Mouse (Mus musculus) intestine, embryonic 14.5 days (tissue): ENCODE results near the gene Ctsl. TPM values are rescaled to one million over a fixed set of nuclear protein-coding genes. Genes with fewer than 3 reads are reported as not detected.
A peak's percentile ranks its signal among the peaks of the same experiment; 100 is the strongest.

ENCODE experiments used
- ATAC-seq: fragments of 200-750 bp; cut with Nextera tagmentation; replicated peaks from 2 replicates; pipeline ENCODE4 v1.8.0; 2017; ENCODE audit warnings: low read depth, moderate number of reproducible peaks, moderate TSS enrichment, moderate library complexity; ENCODE audit not compliant: low FRiP score, low TSS enrichment
- DNase-seq: peaks from one replicate; pipeline ENCODE4 v3.0.0-alpha.2; 2018; ENCODE audit warnings: low spot score
- H3K27ac ChIP-seq: fragments of 300-500 bp; sonication (generic); 2 replicates; pipeline ENCODE4 v1.5.1; 2014; ENCODE audit warnings: low read depth, mild to moderate bottlenecking, control low read depth
- H3K27me3 ChIP-seq: fragments of 300-500 bp; sonication (generic); replicated peaks from 2 replicates; pipeline ENCODE4 v1.6.1; 2014; ENCODE audit warnings: low read length, control low read depth; ENCODE audit not compliant: control insufficient read depth, insufficient read depth
- H3K36me3 ChIP-seq: fragments of 300-500 bp; sonication (generic); 2 replicates; pipeline ENCODE4 v1.6.1; 2014; ENCODE audit warnings: low read length, control low read depth; ENCODE audit not compliant: control insufficient read depth, insufficient read depth
- H3K4me1 ChIP-seq: fragments of 300-500 bp; sonication (generic); replicated peaks from 2 replicates; pipeline ENCODE4 v1.6.1; 2014; ENCODE audit warnings: low read length, control low read depth, mixed read lengths; ENCODE audit not compliant: control insufficient read depth, insufficient read depth
- H3K4me2 ChIP-seq: fragments of 300-500 bp; sonication (generic); 2 replicates; pipeline ENCODE4 v1.6.1; 2014; ENCODE audit warnings: low read length
- H3K4me3 ChIP-seq: fragments of 300-500 bp; sonication (generic); 2 replicates; pipeline ENCODE4 v1.5.1; 2014; ENCODE audit warnings: low read depth, low read length, control low read depth, mixed read lengths
- H3K9ac ChIP-seq: fragments of 300-500 bp; sonication (generic); 2 replicates; pipeline ENCODE4 v1.6.1; 2014; ENCODE audit warnings: mild to moderate bottlenecking, low read length
- H3K9me3 ChIP-seq: fragments of 300-500 bp; sonication (generic); 2 replicates; pipeline ENCODE4 v1.6.1; 2016; ENCODE audit warnings: low read length, control low read depth; ENCODE audit not compliant: control insufficient read depth
- WGBS: fragments of 180-500 bp; shearing (Covaris S2); extraction: QIAGEN DNeasy Blood & Tissue Kit; methylation state at CpG from one replicate; pipeline ENCODE4 v1.1.7; 2014; 5-methylcytosine and 5-hydroxymethylcytosine counted together
- polyA plus RNA-seq: library from polyadenylated mRNA; unstranded; fragments of >200 nt; fragmentation: Nextera tagmentation; extraction: Ambion mirVana; gene quantifications from 2 replicates; pipeline ENCODE4 v1.2.1, GENCODE M21; 2014

Gene Ctsl
- polyA plus RNA-seq, 1 experiment from 2014 or later: 167 TPM

- H3K27ac ChIP-seq: no peak overlapping the region
- H3K36me3 ChIP-seq: no peaks in the 10 kb centered on the region
- peak overlapping the region; percentile 51 for H3K9ac ChIP-seq
- H3K4me3 ChIP-seq: peak overlapping the region; percentile 38
- WGBS: 3% methylated on average over 9 of the region's 9 CpGs
- H3K4me1 ChIP-seq: no peaks in the 10 kb centered on the region
- ATAC-seq (peak; percentile 91), DNase-seq (peak; percentile 74)
- H3K9me3 ChIP-seq: no peaks in the 10 kb centered on the region
- H3K4me2 ChIP-seq: peak overlapping the region; percentile 73
- H3K27me3 ChIP-seq: no peaks in the 10 kb centered on the region
Observed at GRCm38 (mm10) chr13:64344082-64344501, 26.6 kb downstream of the Ctsl start.

GRCm38 (mm10) chr13:64343598-64343997 lies 27.1 kb downstream of the Ctsl start:
- WGBS: 16% methylated on average over 10 of the region's 10 CpGs
- no peak for DNase-seq
- ATAC-seq: 0 out of 2 replicates have a peak, but pooled peaks have one; percentile 19
- Histone ChIP-seq H3K9ac (peak overlapping the region; percentile 51), H3K36me3 (no peaks in the 10 kb centered on the region), H3K4me1 (no peaks in the 10 kb centered on the region), H3K4me2 (peak overlapping the region; percentile 73), H3K4me3 (peak overlapping the region; percentile 38), H3K27me3 (no peaks in the 10 kb centered on the region), H3K9me3 (no peaks in the 10 kb centered on the region), H3K27ac (no peak overlapping the region)

GRCm38 (mm10) chr13:64335546-64336132 lies 35.1 kb downstream of the Ctsl start:
- 49% methylated on average over 4 of the region's 4 CpGs for WGBS
- H3K36me3 ChIP-seq: no peaks in the 10 kb centered on the region
- H3K4me2 ChIP-seq: no peak overlapping the region
- H3K27ac ChIP-seq: no peak overlapping the region
- H3K4me3 ChIP-seq: no peak overlapping the region
- no peaks in the 10 kb centered on the region for H3K4me1 ChIP-seq
- DNase-seq: peak; percentile 54
- 0 out of 2 replicates have a peak, but pooled peaks have one; percentile 43 for ATAC-seq
- no peaks in the 10 kb centered on the region for H3K9me3 ChIP-seq
- no peaks in the 10 kb centered on the region for H3K27me3 ChIP-seq
- H3K9ac ChIP-seq: no peak overlapping the region

GRCm38 (mm10) chr13:64333102-64333501 lies 37.6 kb downstream of the Ctsl start:
- Histone ChIP-seq H3K9ac (no peak overlapping the region), H3K9me3 (no peaks in the 10 kb centered on the region), H3K27me3 (no peaks in the 10 kb centered on the region), H3K36me3 (no peaks in the 10 kb centered on the region), H3K4me1 (no peaks in the 10 kb centered on the region), H3K27ac (no peak overlapping the region), H3K4me2 (no peak overlapping the region), H3K4me3 (no peak overlapping the region)
- ATAC-seq (no peak), DNase-seq (no peak)
- 76% methylated on average over 3 of the region's 3 CpGs for WGBS

GRCm38 (mm10) chr13:64332321-64332720 lies 38.4 kb downstream of the Ctsl start:
- H3K27me3 ChIP-seq: no peaks in the 10 kb centered on the region
- DNase-seq (no peak), ATAC-seq (no peak)
- no peaks in the 10 kb centered on the region for H3K9me3 ChIP-seq
- H3K4me3 ChIP-seq: no peak overlapping the region
- H3K4me1 ChIP-seq: no peaks in the 10 kb centered on the region
- H3K4me2 ChIP-seq: no peak overlapping the region
- H3K36me3 ChIP-seq: no peaks in the 10 kb centered on the region
- no peak overlapping the region for H3K27ac ChIP-seq
- H3K9ac ChIP-seq: no peak overlapping the region
- 76% methylated on average over 6 of the region's 6 CpGs for WGBS

GRCm38 (mm10) chr13:64322561-64323281 lies 48.0 kb downstream of the Ctsl start:
- ATAC-seq (no peak), DNase-seq (no peak)
- Histone ChIP-seq H3K9me3 (no peaks in the 10 kb centered on the region), H3K27me3 (no peaks in the 10 kb centered on the region), H3K9ac (no peak overlapping the region), H3K4me3 (no peak overlapping the region), H3K27ac (no peak overlapping the region), H3K4me1 (no peaks in the 10 kb centered on the region), H3K4me2 (no peak overlapping the region), H3K36me3 (no peaks in the 10 kb centered on the region)
- WGBS: 84% methylated on average over 8 of the region's 8 CpGs

GRCm38 (mm10) chr13:64320334-64320733 lies 50.4 kb downstream of the Ctsl start:
- ATAC-seq: no peak
- no peaks in the 10 kb centered on the region for H3K9me3 ChIP-seq
- 49% methylated on average over 8 of the region's 8 CpGs for WGBS

GRCm38 (mm10) chr13:64319782-64320181 lies 50.9 kb downstream of the Ctsl start:
- Histone ChIP-seq H3K9ac (no peak overlapping the region), H3K36me3 (no peaks in the 10 kb centered on the region), H3K4me2 (no peak overlapping the region), H3K4me1 (no peaks in the 10 kb centered on the region), H3K27ac (no peak overlapping the region), H3K4me3 (no peak overlapping the region), H3K9me3 (no peaks in the 10 kb centered on the region), H3K27me3 (no peaks in the 10 kb centered on the region)
- DNase-seq (no peak), ATAC-seq (no peak)

More at GRCm38 (mm10) chr13:64320334-64320733, 50.4 kb downstream of the Ctsl start:
- Histone ChIP-seq H3K4me2 (no peak overlapping the region), H3K4me3 (no peak overlapping the region), H3K27ac (no peak overlapping the region), H3K4me1 (no peaks in the 10 kb centered on the region), H3K9ac (no peak overlapping the region), H3K36me3 (no peaks in the 10 kb centered on the region), H3K27me3 (no peaks in the 10 kb centered on the region)
- no peak for DNase-seq

- H3K9ac ChIP-seq: no peak overlapping the region
- no peak overlapping the region for H3K27ac ChIP-seq
- 66% methylated on average over 2 of the region's 2 CpGs for WGBS
- no peaks in the 10 kb centered on the region for H3K9me3 ChIP-seq
- no peak overlapping the region for H3K4me2 ChIP-seq
- ATAC-seq (no peak), DNase-seq (no peak)
- H3K4me1 ChIP-seq: no peaks in the 10 kb centered on the region
- H3K4me3 ChIP-seq: no peak overlapping the region
- H3K36me3 ChIP-seq: no peaks in the 10 kb centered on the region
- no peaks in the 10 kb centered on the region for H3K27me3 ChIP-seq
Observed at GRCm38 (mm10) chr13:64318355-64318754, 52.3 kb downstream of the Ctsl start.
